Mouse (Mus musculus) lung, adult 2 months (tissue): ENCODE measurements around the gene Stx3. TPM values are rescaled to one million over a fixed set of nuclear protein-coding genes. Genes with fewer than 3 reads are reported as not detected.

Source experiments
- DNase-seq: peaks from one replicate; pipeline ENCODE4 v3.0.0; 2022
- H3K4me1 ChIP-seq: fragments of 200-500 bp; 2 replicates; pipeline ENCODE4 v1.6.1; 2011; ENCODE audit warnings: low read length; ENCODE audit not compliant: control insufficient read depth, insufficient read depth
- H3K4me3 ChIP-seq: fragments of 200-500 bp; replicated peaks from 2 replicates; pipeline ENCODE3; 2011; ENCODE audit warnings: low read depth, mild to moderate bottlenecking, control low read depth, low read length; ENCODE audit errors: extremely low read depth
- CTCF ChIP-seq: fragments of 200-500 bp; IDR thresholded peaks from 2 replicates; pipeline ENCODE4 v1.5.1; 2011; ENCODE audit warnings: mild to moderate bottlenecking, low read length, control low read depth; ENCODE audit not compliant: insufficient read depth
- POLR2A ChIP-seq: fragments of 200-500 bp; IDR thresholded peaks from 2 replicates; pipeline ENCODE4 v1.6.1; 2011; ENCODE audit warnings: low read depth, mild to moderate bottlenecking, control low read depth, low read length, borderline replicate concordance; ENCODE audit errors: extremely low read depth
- WGBS: fragments of 180-500 bp; shearing (Covaris S2); methylation state at CpG from one replicate; pipeline ENCODE4 v1.1.7; 2018; 5-methylcytosine and 5-hydroxymethylcytosine counted together
- polyA plus RNA-seq: library from polyadenylated mRNA; depleted of rRNA; stranded (reverse); fragments of >200 nt; gene quantifications from 2 replicates; pipeline ENCODE4 v1.2.3, GENCODE M21; 2012; rRNA removed

Stx3 gene
- polyA plus RNA-seq, 1 experiment = 23.1 TPM

GRCm38 (mm10) chr19:11730278-11730677 lies 88.9 kb downstream of the Stx3 start:
- H3K4me1 ChIP-seq = no peaks in the 10 kb centered on the region
- 62% methylated on average over 1 of the region's 1 CpGs for WGBS
- H3K4me3 ChIP-seq = no peak overlapping the region
- DNase-seq = no peak
- TF ChIP-seq CTCF = no peak
- no peak for TF ChIP-seq POLR2A

GRCm38 (mm10) chr19:11727304-11727703 lies 91.9 kb downstream of the Stx3 start:
- 92% methylated on average over 5 of the region's 5 CpGs for WGBS
- TF ChIP-seq CTCF (no peak), POLR2A (no peak)
- Histone ChIP-seq H3K4me1 (no peaks in the 10 kb centered on the region), H3K4me3 (no peak overlapping the region)
- DNase-seq = no peak

GRCm38 (mm10) chr19:11725915-11726314 lies 93.3 kb downstream of the Stx3 start:
- no peaks in the 10 kb centered on the region for H3K4me1 ChIP-seq
- no peak for DNase-seq
- TF ChIP-seq POLR2A (no peak), CTCF (no peak)
- H3K4me3 ChIP-seq = no peak overlapping the region
- WGBS = 57% methylated on average over 2 of the region's 2 CpGs

Other genes starting within 250 kb of the Stx3 start
- 2.5 and 4.1 TPM in 2 replicates for gene Ms4a6d, start 214.6 kb downstream of the Stx3 start, polyA plus RNA-seq
- gene Ms4a2, start 195.7 kb downstream of the Stx3 start, polyA plus RNA-seq = 0.05 and 0.14 TPM in 2 replicates
- not detected in 2 replicates for gene Ms4a3, start 178.6 kb downstream of the Stx3 start, polyA plus RNA-seq
- not detected in 2 replicates for gene Oosp2, start 158.8 kb downstream of the Stx3 start, polyA plus RNA-seq
- gene Oosp1, start 128.3 kb downstream of the Stx3 start, polyA plus RNA-seq = not detected in 2 replicates
- not detected in 2 replicates for gene Oosp3, start 122.3 kb downstream of the Stx3 start, polyA plus RNA-seq
- 0.14 and 0.18 TPM in 2 replicates for gene Gif, start 71.8 kb downstream of the Stx3 start, polyA plus RNA-seq
- gene Mrpl16, start 49.0 kb downstream of the Stx3 start, polyA plus RNA-seq = 4.8 and 6.6 TPM in 2 replicates
- not detected in 2 replicates for gene Olfr1417, start 19.8 kb upstream of the Stx3 start, polyA plus RNA-seq
- gene Olfr1418, start 41.7 kb upstream of the Stx3 start, polyA plus RNA-seq = not detected in 2 replicates
- not detected in 2 replicates for gene Olfr1419, start 55.7 kb upstream of the Stx3 start, polyA plus RNA-seq
- gene Olfr1420, start 67.2 kb upstream of the Stx3 start, polyA plus RNA-seq = not detected in 2 replicates
- gene Patl1, start 93.0 kb upstream of the Stx3 start, polyA plus RNA-seq = 12.6 and 15.9 TPM in 2 replicates
- 14.0 and 23.4 TPM in 2 replicates for gene Osbp, start 146.5 kb upstream of the Stx3 start, polyA plus RNA-seq
- gene Olfr1423, start 221.9 kb upstream of the Stx3 start, polyA plus RNA-seq = not detected in 2 replicates
- not detected in 2 replicates for gene Olfr1424, start 243.3 kb upstream of the Stx3 start, polyA plus RNA-seq